Mouse (Mus musculus) heart, embryonic 14.5 days (tissue): Measurements from ENCODE around the gene Lamb2. TPM values are rescaled to one million over a fixed set of nuclear protein-coding genes. Genes with fewer than 3 reads are reported as not detected.

Experiments used
- ATAC-seq: fragments of 200-750 bp; cut with Nextera tagmentation; 2 replicates; pipeline ENCODE4 v1.8.0; 2017; ENCODE audit warnings: low read depth, moderate TSS enrichment; ENCODE audit not compliant: insufficient number of reproducible peaks, insufficient read depth, low FRiP score
- H3K27ac ChIP-seq, 2 experiments: fragments of 200-500 bp in 1 of 2; fragments of 300-500 bp in 1 of 2; sonication (generic) in 1 of 2; replicated peaks in 1 of 2; 2 replicates each; pipeline ENCODE4 v1.5.1; 2012 to 2014; ENCODE audit warnings: low read depth in 2 of 2, low read length in 2 of 2, control low read depth in 1 of 2, mild to moderate bottlenecking in 1 of 2, mixed read lengths in 1 of 2; ENCODE audit not compliant: control insufficient read depth in 1 of 2, insufficient read depth in 1 of 2
- H3K27me3 ChIP-seq: fragments of 300-500 bp; sonication (generic); 2 replicates; pipeline ENCODE4 v1.6.1; 2014; ENCODE audit warnings: mild to moderate bottlenecking, low read length, control low read depth; ENCODE audit not compliant: control insufficient read depth, insufficient read depth
- H3K36me3 ChIP-seq: fragments of 300-500 bp; sonication (generic); 2 replicates; pipeline ENCODE4 v1.6.1; 2014; ENCODE audit warnings: mild to moderate bottlenecking, control low read depth, low read length, mixed read lengths; ENCODE audit not compliant: control insufficient read depth, insufficient read depth
- H3K4me1 ChIP-seq, 2 experiments: fragments of 200-500 bp in 1 of 2; fragments of 300-500 bp in 1 of 2; sonication (generic) in 1 of 2; 2 replicates each; pipeline ENCODE4 v1.6.1; 2012 to 2014; ENCODE audit warnings: low read length in 2 of 2, control low read depth in 1 of 2, mixed read lengths in 1 of 2; ENCODE audit not compliant: control insufficient read depth in 2 of 2, insufficient read depth in 2 of 2
- H3K4me2 ChIP-seq: fragments of 300-500 bp; sonication (generic); 2 replicates; pipeline ENCODE4 v1.6.1; 2014; ENCODE audit warnings: mild to moderate bottlenecking, low read length
- H3K4me3 ChIP-seq, 2 experiments: fragments of 200-500 bp in 1 of 2; fragments of 300-500 bp in 1 of 2; sonication (generic) in 1 of 2; 2 replicates each; pipeline ENCODE4 v1.5.1; 2012 to 2014; ENCODE audit warnings: low read length in 2 of 2, mild to moderate bottlenecking in 2 of 2, control low read depth in 1 of 2, low read depth in 1 of 2, moderate library complexity in 1 of 2; ENCODE audit not compliant: control insufficient read depth in 1 of 2, insufficient read depth in 1 of 2
- H3K9ac ChIP-seq: fragments of 300-500 bp; sonication (generic); 2 replicates; pipeline ENCODE4 v1.6.1; 2014; ENCODE audit warnings: mild to moderate bottlenecking, low read length
- H3K9me3 ChIP-seq: fragments of 300-500 bp; sonication (generic); 2 replicates; pipeline ENCODE4 v1.6.1; 2016; ENCODE audit warnings: low read length, control low read depth; ENCODE audit not compliant: control insufficient read depth
- WGBS: fragments of 180-500 bp; shearing (Covaris S2); extraction: QIAGEN DNeasy Blood & Tissue Kit; methylation state at CpG from one replicate; pipeline ENCODE4 v1.1.7; 2014; 5-methylcytosine and 5-hydroxymethylcytosine counted together
- polyA plus RNA-seq: library from polyadenylated mRNA; unstranded; fragments of >200 nt; fragmentation: Nextera tagmentation; extraction: Ambion mirVana; gene quantifications from 2 replicates; pipeline ENCODE4 v1.2.1, GENCODE M21; 2014

Gene Lamb2
- polyA plus RNA-seq, 1 experiment from 2014 or later, result 41.5 TPM

DNA sequence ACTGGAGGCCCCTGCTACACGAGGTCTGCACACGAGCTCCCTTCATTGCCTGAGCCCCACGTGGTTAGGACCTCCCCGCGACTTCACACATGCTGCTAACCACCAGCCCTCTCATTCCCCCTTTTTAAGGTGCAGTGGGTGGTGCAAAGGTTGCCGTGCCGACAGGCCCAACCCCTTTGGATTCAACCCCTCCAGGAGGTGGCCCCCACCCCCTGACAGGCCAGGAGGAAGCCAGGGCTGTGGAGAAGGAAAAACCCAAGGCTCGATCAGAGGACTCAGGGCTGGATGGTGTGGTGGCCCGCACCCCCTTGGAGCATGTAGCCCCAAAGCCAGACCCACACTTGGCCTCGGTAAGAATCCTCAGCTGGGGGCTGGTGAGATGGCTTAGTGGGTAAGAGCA lies 15.4 kb downstream of the Lamb2 start:
- 84% methylated on average over 10 of the region's 10 CpGs for WGBS
- no peak for ATAC-seq
- no peak overlapping the region for H3K9ac ChIP-seq
- H3K4me3 ChIP-seq, result no peak overlapping the region
- H3K4me1 ChIP-seq, result peaks cover 10% of the 10 kb centered on the region in 2 experiments
- H3K27ac ChIP-seq, result no peak overlapping the region
- no peaks in the 10 kb centered on the region for H3K27me3 ChIP-seq
- H3K36me3 ChIP-seq, result peaks cover 86% of the 10 kb centered on the region
- no peaks in the 10 kb centered on the region for H3K9me3 ChIP-seq
- H3K4me2 ChIP-seq, result no peak overlapping the region

GRCm38 (mm10) chr9:108499231-108499630 lies 19.7 kb downstream of the Lamb2 start:
- Histone ChIP-seq H3K4me3 (no peak overlapping the region), H3K9me3 (no peaks in the 10 kb centered on the region), H3K36me3 (peaks cover 93% of the 10 kb centered on the region), H3K27ac (no peak overlapping the region), H3K9ac (no peak overlapping the region), H3K27me3 (no peaks in the 10 kb centered on the region), H3K4me1 (no peaks in the 10 kb centered on the region), H3K4me2 (no peak overlapping the region)
- 90% methylated on average over 7 of the region's 7 CpGs for WGBS
- no peak for ATAC-seq

GRCm38 (mm10) chr9:108499943-108500342 lies 20.4 kb downstream of the Lamb2 start:
- Histone ChIP-seq H3K4me2 (no peak overlapping the region), H3K9me3 (no peaks in the 10 kb centered on the region), H3K4me1 (no peaks in the 10 kb centered on the region), H3K4me3 (no peak overlapping the region), H3K36me3 (peaks cover 86% of the 10 kb centered on the region), H3K9ac (no peak overlapping the region), H3K27ac (no peak overlapping the region), H3K27me3 (no peaks in the 10 kb centered on the region)
- 74% methylated on average over 15 of the region's 15 CpGs for WGBS
- ATAC-seq, result no peak

DNA sequence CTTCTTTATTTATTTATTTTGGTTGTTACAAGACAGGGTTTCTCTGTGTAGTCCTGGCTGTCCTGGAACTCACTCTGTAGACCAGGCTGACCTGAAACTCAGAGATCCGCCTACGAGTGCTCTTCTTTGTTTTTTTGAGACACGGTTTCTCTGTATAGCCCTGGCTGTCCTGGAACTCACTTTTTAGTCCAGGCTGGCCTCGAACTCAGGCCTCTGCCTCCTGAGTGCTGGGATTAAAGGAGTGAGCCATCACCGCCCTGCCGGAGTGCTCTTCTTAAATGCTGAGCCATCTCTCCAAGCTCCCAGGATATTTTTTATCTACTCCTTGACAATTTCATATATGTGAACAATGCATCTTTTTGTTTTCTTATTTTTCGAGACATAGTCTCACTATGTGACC lies 27.4 kb downstream of the Lamb2 start:
- Histone ChIP-seq H3K9ac (no peak overlapping the region), H3K36me3 (peaks cover 46% of the 10 kb centered on the region), H3K9me3 (no peaks in the 10 kb centered on the region), H3K4me3 (peak overlapping the region in 1 of 2 experiments; percentile 61; a peak in 2 of 4 replicates), H3K4me1 (peaks cover 6 to 10% of the 10 kb centered on the region in 2 experiments), H3K27me3 (no peaks in the 10 kb centered on the region), H3K27ac (no peak overlapping the region), H3K4me2 (peak overlapping the region; percentile 82)
- WGBS, result 82% methylated on average over 7 of the region's 7 CpGs
- no peak for ATAC-seq

DNA sequence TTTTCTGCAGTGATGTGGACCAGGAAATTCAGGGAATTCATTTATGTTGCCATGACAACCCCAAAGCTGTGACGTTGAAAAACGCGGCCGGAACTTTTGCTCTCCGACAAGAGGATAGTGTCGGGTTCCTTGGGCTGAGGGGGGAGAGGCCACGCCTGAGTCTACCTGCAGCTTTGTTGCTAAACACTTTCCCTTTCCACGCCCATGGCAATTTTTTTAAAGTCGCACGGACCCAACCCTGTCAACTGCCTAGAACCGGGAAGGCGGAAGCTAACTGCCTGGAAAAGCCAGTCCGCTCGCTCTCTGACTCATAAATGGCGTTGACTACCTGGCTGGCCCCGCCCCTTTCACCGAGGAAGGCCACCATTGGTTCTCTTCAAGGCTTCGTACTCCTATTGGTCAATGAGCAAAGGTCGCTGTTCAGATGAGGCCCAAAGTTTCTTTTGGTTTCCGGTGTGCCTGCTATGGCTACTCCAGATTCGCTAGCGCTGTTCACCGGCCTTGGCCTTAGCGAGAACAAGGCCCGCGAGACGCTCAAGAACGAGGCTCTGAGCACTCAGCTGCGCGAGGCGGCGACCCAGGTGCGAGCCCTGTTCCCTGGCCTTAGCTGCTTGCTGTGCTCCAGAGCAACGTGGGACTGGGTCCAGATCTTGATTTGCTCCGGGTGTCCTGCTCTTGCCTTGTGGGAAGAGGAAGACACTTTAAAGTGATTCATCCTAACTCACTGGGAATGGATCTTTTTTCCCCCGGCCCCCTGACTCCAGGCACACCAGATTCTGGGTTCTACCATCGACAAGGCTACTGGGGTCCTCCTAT lies 28.3 kb downstream of the Lamb2 start, which contains the start of gene Qars:
TSS of gene Qars (plus strand) at position 88 of the 816 bp plus-strand sequence.
- Histone ChIP-seq H3K27me3 (no peaks in the 10 kb centered on the region), H3K27ac (peak within 1 kb of the TSS; percentile 68 to 75), H3K4me2 (peak within 1 kb of the TSS; percentile 82), H3K9me3 (no peaks in the 10 kb centered on the region), H3K36me3 (peaks cover 46% of the 10 kb centered on the region), H3K4me1 (peaks cover 6 to 10% of the 10 kb centered on the region in 2 experiments), H3K4me3 (peak within 1 kb of the TSS; percentile 61 to 79), H3K9ac (peak within 1 kb of the TSS; percentile 79)
- ATAC-seq, result peak; percentile 91
- under 1% methylated on average over 37 of the region's 37 CpGs for WGBS

DNA sequence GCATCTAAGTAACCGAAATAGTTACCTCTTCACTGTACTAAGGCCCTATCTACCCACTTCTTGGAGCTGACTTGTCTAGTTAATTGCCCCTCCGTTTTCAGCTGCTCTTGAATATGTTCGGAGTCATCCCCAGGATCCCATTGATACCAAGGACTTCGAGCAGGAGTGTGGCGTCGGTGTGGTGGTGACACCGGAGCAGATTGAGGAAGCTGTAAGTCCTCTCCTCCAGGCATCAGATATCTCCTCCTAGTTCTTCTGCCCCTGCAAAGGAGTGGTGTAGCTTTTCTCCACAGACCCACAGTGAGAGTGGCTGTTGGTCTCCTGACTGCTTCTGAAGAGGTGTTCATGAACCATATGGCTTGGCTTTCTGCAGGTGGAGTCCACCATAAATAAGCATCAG lies 29.2 kb downstream of the Lamb2 start:
- peak overlapping the region; percentile 82 for H3K4me2 ChIP-seq
- H3K27ac ChIP-seq, result no peak overlapping the region
- 77% methylated on average over 7 of the region's 7 CpGs for WGBS
- peak overlapping the region; percentile 61 to 79; a peak in 3 of 4 replicates for H3K4me3 ChIP-seq
- no peaks in the 10 kb centered on the region for H3K9me3 ChIP-seq
- peaks cover 49% of the 10 kb centered on the region for H3K36me3 ChIP-seq
- H3K27me3 ChIP-seq, result no peaks in the 10 kb centered on the region
- H3K9ac ChIP-seq, result peak overlapping the region; percentile 79
- no peak for ATAC-seq
- H3K4me1 ChIP-seq, result peaks cover 6 to 10% of the 10 kb centered on the region in 2 experiments

DNA sequence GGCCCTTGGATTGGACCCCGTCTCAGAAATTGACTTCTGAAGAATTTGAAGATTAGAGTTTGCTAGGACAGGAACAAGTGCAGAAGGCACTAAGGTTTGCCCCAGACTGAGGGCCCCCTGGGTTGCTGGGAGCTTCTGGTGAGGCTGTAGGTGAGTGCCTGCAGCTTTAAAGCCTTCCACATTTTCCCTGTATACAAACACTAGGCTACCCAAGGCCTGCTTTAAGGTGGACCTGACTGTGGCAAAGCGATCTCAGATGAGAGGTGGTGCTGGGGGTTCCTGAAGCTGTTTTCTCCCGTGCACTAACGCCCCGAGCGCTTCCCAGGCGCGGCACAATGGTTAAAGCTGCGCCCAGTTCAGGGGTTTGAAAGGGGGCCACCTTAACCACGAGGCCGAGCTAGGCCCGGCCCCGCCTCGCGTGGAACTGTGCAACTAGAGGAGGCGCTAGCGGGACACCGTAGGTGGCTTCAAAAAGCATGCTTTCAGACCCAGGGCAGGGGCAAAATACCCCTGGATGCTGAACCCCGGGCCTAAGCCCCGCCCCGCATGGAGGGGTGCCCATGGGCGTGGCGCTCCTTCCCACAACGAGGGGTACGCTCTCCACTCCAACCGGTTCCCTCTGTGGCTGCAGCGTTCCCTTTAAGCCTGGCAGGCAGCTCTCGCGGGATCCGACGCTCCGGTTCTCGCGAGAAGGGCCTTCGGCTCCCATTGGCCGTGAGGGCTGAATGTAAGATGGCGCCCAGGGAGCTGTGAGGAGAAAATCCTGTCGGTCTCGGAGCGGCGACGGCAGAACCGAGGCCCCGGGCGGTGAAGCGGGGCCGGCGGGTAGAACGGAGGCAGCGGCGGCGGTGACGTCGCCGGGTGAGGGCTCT lies 37.1 kb downstream of the Lamb2 start, which contains the start of gene Qrich1:
TSS of gene Qrich1 (plus strand) at position 427 of the 872 bp plus-strand sequence.
- Histone ChIP-seq H3K36me3 (peaks cover 49% of the 10 kb centered on the region), H3K4me2 (peak within 1 kb of the TSS; percentile 85), H3K9ac (peak within 1 kb of the TSS; percentile 99), H3K4me1 (peaks cover 0 to 20% of the 10 kb centered on the region in 2 experiments; a peak in 2 of 4 replicates), H3K9me3 (no peaks in the 10 kb centered on the region), H3K27ac (peak within 1 kb of the TSS; percentile 98 to 99), H3K4me3 (peak within 1 kb of the TSS; percentile 79 to 98), H3K27me3 (no peaks in the 10 kb centered on the region)
- under 1% methylated on average over 55 of the region's 55 CpGs for WGBS
- ATAC-seq, result peak; percentile 91
